Mouse (Mus musculus) adrenal gland, adult (tissue): ENCODE data around the gene Tmem161a.
"Not testable (repeated sequence)": the region's sequence is repeated elsewhere in the genome, so short reads cannot be mapped to it uniquely, and the experiment has no call there.

ENCODE experiments used
- DNase-seq, 2 experiments: peaks; one replicate each; pipeline ENCODE4 v3.0.0; 2022 to 2023; ENCODE audit warnings: low spot score in 1 of 2; ENCODE audit not compliant: inconsistent age in 2 of 2

Gene Tmem161a

GRCm38 (mm10) chr8:70208130-70208529 lies 36.0 kb downstream of the Tmem161a start:
- peak; percentile 31 to 60 for DNase-seq

DNA sequence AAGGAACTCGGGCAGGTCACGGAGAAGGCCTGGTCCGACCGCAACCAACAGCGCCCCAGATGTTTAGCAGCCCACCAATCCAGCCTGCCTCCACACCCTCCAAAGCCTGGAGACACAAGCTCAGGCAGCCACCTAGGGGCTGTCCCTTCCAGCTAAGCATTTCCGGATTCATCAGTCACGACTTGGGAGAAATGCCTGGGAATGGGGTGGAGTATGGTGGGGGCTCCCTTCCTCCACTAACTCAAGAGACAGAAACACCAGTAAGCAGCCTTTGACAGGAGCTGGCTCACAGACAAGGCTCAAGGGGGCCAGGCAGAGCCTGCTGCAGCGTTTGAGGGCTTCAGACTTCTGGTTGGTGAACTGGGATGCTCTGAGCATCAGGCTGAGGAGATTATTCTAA lies 38.4 kb downstream of the Tmem161a start:
- DNase-seq, result no peak

- peak in 1 of 2 experiments; percentile 62 for DNase-seq
These were observed 39.1 kb downstream of the Tmem161a start for GRCm38 (mm10) chr8:70211275-70211674.

DNA sequence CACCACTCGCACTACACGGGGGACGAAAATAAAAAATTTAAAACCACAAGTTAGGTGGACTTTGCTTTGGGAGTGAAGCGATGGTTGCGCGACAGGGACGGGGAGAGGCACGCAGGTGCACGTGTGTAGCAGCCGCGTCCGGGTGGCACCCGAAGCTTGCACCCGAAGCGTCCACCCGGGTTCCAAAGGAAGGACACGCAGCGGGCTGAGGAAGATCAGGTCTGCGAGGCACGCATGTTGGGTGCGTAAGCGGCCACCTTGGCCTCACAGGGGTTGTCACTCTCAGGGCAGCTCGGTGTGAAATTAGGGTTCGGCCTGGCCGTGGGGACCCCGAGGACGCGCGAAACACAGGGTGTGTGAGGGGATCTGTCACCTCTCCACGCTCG lies 39.6 kb downstream of the Tmem161a start:
- no peak for DNase-seq

GRCm38 (mm10) chr8:70212112-70213055 lies 40.2 kb downstream of the Tmem161a start, which contains the start of gene Slc25a42:
Gene Slc25a42 (minus strand): TSS chr8:70212305.
- DNase-seq, result peak; percentile 99 to 100

- DNase-seq, result no peak
These were observed 42.3 kb downstream of the Tmem161a start for GRCm38 (mm10) chr8:70214411-70214810.

- no peak for DNase-seq
These were observed 42.9 kb downstream of the Tmem161a start for GRCm38 (mm10) chr8:70215092-70215491.

GRCm38 (mm10) chr8:70216161-70216560 lies 44.0 kb downstream of the Tmem161a start:
- not testable (repeated sequence) for DNase-seq

DNA sequence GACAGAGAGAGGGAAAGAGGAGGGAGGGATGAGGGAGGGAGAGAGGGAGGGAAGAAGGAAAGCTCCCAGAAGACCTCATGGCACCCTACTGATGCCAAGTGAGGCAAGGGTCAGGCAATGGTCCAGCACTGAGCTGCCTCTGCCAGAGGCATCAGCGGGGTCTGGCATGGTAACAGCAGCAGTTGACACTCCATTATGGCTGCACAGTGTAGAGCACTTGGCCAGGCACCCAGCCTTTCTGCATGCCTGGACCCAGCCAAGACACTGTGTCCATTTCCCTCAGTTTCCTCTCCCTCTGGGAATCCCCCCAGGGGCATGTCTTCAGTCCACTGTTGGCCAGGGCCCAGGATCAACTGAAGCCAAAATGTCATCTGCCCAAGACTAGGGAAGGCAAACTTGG lies 44.4 kb downstream of the Tmem161a start:
- peak; percentile 51 to 84 for DNase-seq

GRCm38 (mm10) chr8:70217441-70217840 lies 45.3 kb downstream of the Tmem161a start:
- DNase-seq, result no peak

- peak in 1 of 2 experiments; percentile 68 for DNase-seq
These were observed 47.0 kb downstream of the Tmem161a start for GRCm38 (mm10) chr8:70219107-70219684.

DNA sequence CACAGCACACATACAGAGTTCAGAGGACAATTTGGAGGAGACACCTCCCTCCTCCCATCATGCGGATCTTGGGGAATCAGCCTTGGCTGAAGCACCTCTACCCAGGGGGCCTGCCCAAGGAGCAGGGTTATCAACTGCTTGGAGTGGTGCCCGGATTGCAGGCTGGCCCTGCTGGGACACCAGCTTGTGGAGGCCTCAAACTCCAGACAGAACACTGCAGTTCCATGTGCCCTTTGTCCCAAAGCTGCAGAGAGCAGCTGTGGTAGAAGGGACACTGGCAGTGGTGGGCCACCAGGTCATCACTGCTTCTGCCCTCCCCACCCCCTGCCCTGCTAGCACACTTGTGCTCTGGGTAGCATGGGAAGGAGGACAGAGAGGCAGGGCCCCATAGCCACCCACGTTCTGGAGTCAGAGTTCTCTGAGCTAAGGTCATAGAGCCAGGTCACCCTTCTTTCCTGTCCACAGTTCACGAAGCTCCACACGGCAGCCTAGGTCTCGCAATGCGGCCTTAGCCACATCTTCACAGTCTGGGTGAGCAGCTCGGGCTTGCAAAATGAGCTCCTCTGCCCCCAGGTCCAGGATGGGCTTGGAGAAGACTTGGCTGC lies 48.2 kb downstream of the Tmem161a start:
- peak; percentile 64 to 82 for DNase-seq

- peak in 1 of 2 experiments; percentile 71 for DNase-seq
These were observed 48.8 kb downstream of the Tmem161a start for GRCm38 (mm10) chr8:70220911-70221310.

GRCm38 (mm10) chr8:70222041-70222440 lies 49.9 kb downstream of the Tmem161a start:
- no peak for DNase-seq

DNA sequence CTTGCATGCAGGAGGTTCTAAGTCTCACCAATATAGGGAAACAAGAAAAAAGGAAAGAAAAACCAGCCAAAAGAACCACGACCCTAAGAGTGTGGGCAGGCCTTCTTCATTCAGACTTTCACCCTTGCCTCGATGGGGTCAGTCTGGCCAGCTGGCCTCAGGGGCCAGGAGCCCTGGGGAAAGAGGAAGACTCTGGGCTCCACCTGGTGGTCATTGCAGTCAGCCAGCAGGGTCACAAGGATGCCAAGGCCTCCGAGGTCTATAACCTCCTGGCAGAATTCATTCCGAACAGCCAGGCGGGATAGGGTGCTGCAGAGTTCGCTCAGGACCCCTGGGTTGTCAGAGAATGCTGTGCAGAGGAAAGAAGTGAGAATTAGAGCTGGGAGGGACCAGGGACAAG lies 51.2 kb downstream of the Tmem161a start:
- DNase-seq, result peak; percentile 49 to 84

DNA sequence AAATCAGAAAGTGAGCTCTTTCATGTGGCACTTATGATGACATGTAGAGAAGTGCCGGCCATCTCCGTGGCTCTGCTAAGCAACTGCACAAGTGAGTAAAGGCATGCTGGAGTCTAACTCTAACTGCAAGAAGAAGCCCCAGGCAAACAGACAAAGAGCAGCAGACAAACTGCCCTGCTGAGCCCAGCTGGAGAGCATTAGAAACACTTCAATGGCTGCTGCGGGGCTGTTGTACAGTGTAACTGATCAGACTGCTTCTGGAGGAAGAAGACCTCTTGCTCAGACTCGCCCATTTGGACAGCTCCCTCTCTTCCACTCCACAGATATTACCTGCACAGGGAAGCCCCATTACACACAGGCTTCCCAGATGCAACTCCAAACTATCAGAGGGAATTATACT lies 55.8 kb downstream of the Tmem161a start:
- no peak for DNase-seq

DNA sequence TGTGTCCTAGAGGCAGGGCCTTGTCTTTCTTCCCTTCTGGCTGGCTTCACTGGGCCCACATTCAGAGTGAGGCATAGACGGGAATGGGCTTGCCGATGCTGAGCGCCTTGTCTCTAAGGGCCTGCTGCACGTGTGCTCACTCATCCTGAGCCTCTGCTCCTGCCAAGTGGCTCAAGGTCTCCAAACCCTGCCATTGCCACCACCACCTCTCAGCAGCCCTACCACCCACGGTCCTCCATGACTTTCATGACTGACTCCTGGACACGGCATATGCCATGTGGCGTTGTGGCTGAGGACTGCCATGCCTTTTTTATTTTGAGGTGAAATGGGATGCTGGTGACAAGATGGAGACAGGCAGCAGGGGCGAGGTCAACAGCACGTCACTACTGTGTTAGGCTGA lies 58.7 kb downstream of the Tmem161a start:
- peak in 1 of 2 experiments; percentile 71 for DNase-seq
